Mouse (Mus musculus): ENCODE data around the gene Cep55.

- no peak for TF ChIP-seq POLR2A (IDR thresholded peaks at IDR 0.05; ENCODE audit: extremely low read depth, insufficient read depth, low read length)
- TF ChIP-seq CTCF (IDR thresholded peaks at IDR 0.05; ENCODE audit: extremely low read depth, insufficient read depth, low read length), result no peak
Observed at GRCm38 (mm10) chr19:38056276-38056675, 1.5 kb downstream of the Cep55 start.

Measured in cortical plate, adult 2 months (tissue).